Mouse (Mus musculus): ENCODE results near the gene Smco3.

- no peak for TF ChIP-seq CTCF (IDR thresholded peaks at IDR 0.05; ENCODE audit: low read depth)
- no peak for TF ChIP-seq EP300 (optimal IDR thresholded peaks at IDR 0.05)
These were observed 20.9 kb upstream of the Smco3 start for GRCm38 (mm10) chr6:136856071-136856636.
